Mouse (Mus musculus): ENCODE data around the gene Kcnj10. TPM values are rescaled to one million over a fixed set of nuclear protein-coding genes. Genes with fewer than 3 reads are reported as not detected.

Kcnj10 gene
- polyA plus RNA-seq, 1 experiment = not detected

DNA sequence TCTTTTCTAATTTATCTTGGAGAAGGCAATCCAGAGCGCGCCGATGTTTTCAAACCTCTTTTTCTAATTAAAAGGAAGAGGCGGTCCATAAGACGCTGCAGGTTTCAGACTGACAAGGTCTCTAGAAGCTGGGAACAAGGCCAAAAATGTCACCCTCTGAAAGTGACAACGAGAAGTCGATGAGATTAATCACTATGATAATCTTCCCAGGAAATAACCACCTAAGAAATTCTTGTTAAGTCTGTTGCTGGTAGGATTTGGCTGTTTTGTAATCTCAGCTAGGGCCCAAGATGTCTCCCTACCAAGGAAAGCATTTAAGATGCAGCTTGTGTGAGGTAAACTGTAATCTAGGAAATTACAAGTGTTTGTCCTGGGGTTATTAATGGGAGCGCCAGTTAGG, 52.7 kb downstream of the Kcnj10 start:
- no peaks in the 10 kb centered on the region for H3K36me3 ChIP-seq (ENCODE audit: control insufficient read depth, insufficient read depth)
- H3K4me3 ChIP-seq = no peak overlapping the region
- TF ChIP-seq MAX (IDR thresholded peaks at IDR 0.05; ENCODE audit: low read depth) (no peak), CEBPB (IDR thresholded peaks at IDR 0.05; ENCODE audit: insufficient read depth, poor library complexity, severe bottlenecking) (no peak), TCF12 (IDR thresholded peaks at IDR 0.05; ENCODE audit: insufficient read depth, poor library complexity, severe bottlenecking) (no peak), MYOD1 (IDR thresholded peaks at IDR 0.05; ENCODE audit: control insufficient read depth in 1 of 3, insufficient read length in 2 of 3, low read depth in 2 of 3) (no peak), MYOG (IDR thresholded peaks at IDR 0.05; ENCODE audit: control insufficient read depth in 1 of 3, insufficient read depth in 1 of 3, insufficient read length in 2 of 3, low read depth in 2 of 3) (no peak)
- no peaks in the 10 kb centered on the region for H3K79me2 ChIP-seq (ENCODE audit: control insufficient read depth, insufficient read depth)
- no peak overlapping the region for H3ac ChIP-seq (ENCODE audit: control insufficient read depth, insufficient read length)
- H3K4me2 ChIP-seq (ENCODE audit: low read depth) = no peak overlapping the region
- no peaks in the 10 kb centered on the region for H3K27me3 ChIP-seq (ENCODE audit: control insufficient read depth, insufficient read depth, insufficient read length)

DNA sequence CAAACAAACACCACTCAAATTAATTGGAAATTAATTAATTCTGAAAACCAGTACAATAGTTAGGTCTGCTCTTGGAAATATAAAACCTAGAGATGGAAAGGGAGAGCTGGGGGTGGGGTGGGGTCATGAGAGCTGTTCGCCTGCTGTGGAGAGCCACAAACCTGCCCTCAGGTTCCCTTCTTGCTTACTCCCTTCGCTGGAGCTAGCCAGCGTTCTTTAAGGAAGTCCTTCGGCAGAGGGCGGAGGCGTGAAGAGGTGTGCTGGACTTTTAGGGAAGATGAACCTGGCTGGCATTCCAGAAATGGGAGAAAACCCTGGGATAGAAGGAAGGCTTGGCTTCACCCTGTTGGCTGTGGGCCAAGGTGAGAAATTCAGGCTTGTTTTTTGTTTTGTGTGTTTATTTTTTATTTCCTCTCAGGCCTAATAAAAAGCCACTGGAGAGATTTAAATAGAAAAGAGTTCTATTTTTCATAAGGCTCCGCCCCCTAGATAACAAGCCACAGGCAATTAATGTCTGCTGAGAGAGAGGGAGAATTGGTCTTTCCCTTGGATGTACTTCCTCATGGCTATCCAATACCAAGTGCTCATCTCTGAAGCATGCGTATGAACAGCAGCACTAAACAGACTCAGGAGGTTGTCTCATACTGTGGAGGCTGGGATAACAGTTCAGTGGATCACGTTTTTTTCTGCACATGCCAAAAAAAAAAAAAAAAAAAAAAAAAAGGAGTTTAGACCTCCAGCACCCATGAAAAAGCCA, 56.2 kb downstream of the Kcnj10 start:
- peak overlapping the region; percentile 12 for H3K4me2 ChIP-seq (ENCODE audit: low read depth)
- no peaks in the 10 kb centered on the region for H3K36me3 ChIP-seq (ENCODE audit: control insufficient read depth, insufficient read depth)
- H3K4me3 ChIP-seq = no peak overlapping the region
- no peaks in the 10 kb centered on the region for H3K79me2 ChIP-seq (ENCODE audit: control insufficient read depth, insufficient read depth)
- TF ChIP-seq REST (IDR thresholded peaks at IDR 0.05; ENCODE audit: insufficient read depth, insufficient read length) = no peak
- no peak for TF ChIP-seq MYOD1 (IDR thresholded peaks at IDR 0.05; ENCODE audit: control insufficient read depth in 1 of 3, insufficient read length in 2 of 3, low read depth in 2 of 3)
- no peak for TF ChIP-seq SRF (IDR thresholded peaks at IDR 0.05; ENCODE audit: control insufficient read depth, insufficient read length, low read depth)
- no peak for TF ChIP-seq MAX (IDR thresholded peaks at IDR 0.05; ENCODE audit: low read depth)
- H3ac ChIP-seq (ENCODE audit: control insufficient read depth, insufficient read length) = no peak overlapping the region
- H3K27me3 ChIP-seq (ENCODE audit: control insufficient read depth, insufficient read depth, insufficient read length) = no peaks in the 10 kb centered on the region

DNA sequence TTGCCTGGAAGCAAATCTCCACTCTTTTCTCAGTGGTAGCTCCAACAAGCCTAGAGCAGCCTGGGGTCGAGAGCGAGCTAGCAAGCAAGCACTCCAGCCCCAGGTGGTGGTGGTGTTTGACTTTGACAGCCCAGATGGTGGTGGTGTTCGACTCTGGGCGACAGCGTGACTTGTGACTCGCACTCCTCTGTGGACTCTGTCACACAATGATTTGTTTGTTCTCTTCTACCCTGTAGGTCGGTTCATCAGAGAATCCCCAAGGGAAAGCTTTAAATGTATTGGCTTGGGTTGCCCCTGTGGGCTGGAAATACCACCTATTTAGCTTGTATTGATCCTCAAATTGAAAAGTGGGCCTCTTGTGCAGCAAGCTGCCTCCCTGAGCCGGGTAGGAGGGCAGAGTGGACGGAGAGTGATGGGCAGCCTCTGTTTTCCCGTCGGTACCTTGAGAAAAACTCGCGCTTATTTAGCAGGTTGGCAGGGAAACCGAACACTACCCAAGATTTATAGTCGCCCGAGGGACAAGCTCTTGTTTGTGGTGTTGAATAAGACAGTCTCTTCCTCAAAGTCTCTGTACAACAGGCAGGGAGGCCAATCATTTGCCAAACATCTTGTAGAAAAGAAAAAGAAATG, 65.2 kb downstream of the Kcnj10 start:
- Histone ChIP-seq H3K36me3 (ENCODE audit: control insufficient read depth, insufficient read depth) (no peaks in the 10 kb centered on the region), H3ac (ENCODE audit: control insufficient read depth, insufficient read length) (no peak overlapping the region), H3K79me2 (ENCODE audit: control insufficient read depth, insufficient read depth) (no peaks in the 10 kb centered on the region), H3K4me2 (ENCODE audit: low read depth) (peak overlapping the region; percentile 12), H3K4me3 (no peak overlapping the region), H3K27me3 (ENCODE audit: control insufficient read depth, insufficient read depth, insufficient read length) (no peaks in the 10 kb centered on the region)
- TF ChIP-seq TCF12 (IDR thresholded peaks at IDR 0.05; ENCODE audit: insufficient read depth, poor library complexity, severe bottlenecking) (no peak), MAX (IDR thresholded peaks at IDR 0.05; ENCODE audit: low read depth) (no peak), MYOD1 (IDR thresholded peaks at IDR 0.05; ENCODE audit: control insufficient read depth in 1 of 3, insufficient read length in 2 of 3, low read depth in 2 of 3) (no peak), REST (IDR thresholded peaks at IDR 0.05; ENCODE audit: insufficient read depth, insufficient read length) (no peak), SRF (IDR thresholded peaks at IDR 0.05; ENCODE audit: control insufficient read depth, insufficient read length, low read depth) (no peak), POLR2AphosphoS2 (IDR thresholded peaks at IDR 0.05; ENCODE audit: insufficient read length, low read depth) (no peak), TCF3 (IDR thresholded peaks at IDR 0.05; ENCODE audit: insufficient read length, low read depth) (no peak), CEBPB (IDR thresholded peaks at IDR 0.05; ENCODE audit: insufficient read depth, poor library complexity, severe bottlenecking) (no peak), USF1 (IDR thresholded peaks at IDR 0.05; ENCODE audit: low read depth) (no peak), POLR2A (IDR thresholded peaks at IDR 0.05; ENCODE audit: insufficient read length, low read depth) (no peak), E2F4 (IDR thresholded peaks at IDR 0.05; ENCODE audit: insufficient read depth) (no peak)

DNA sequence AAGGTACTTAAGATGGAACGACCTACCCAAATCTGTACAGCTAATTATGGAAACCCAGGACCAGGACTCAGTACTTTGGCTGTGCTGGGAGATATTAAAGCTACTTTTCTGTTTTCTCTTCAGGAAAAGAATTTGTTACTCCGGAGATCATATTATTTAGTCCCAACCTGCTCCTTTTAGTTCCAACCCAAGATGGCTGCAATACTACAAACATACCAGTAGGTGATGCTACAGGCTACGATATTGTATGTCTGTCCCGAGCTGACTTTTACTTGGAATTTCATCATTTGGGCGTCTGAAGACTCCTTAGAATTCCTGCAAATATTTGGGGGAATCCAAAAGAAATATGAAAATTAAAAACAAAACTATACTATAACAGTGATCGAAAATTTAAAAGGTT, 68.0 kb downstream of the Kcnj10 start:
- Histone ChIP-seq H3K4me2 (ENCODE audit: low read depth) (peak overlapping the region; percentile 72), H3K36me3 (ENCODE audit: control insufficient read depth, insufficient read depth) (no peaks in the 10 kb centered on the region), H3K4me3 (no peak overlapping the region), H3K79me2 (ENCODE audit: control insufficient read depth, insufficient read depth) (no peaks in the 10 kb centered on the region), H3K27me3 (ENCODE audit: control insufficient read depth, insufficient read depth, insufficient read length) (no peaks in the 10 kb centered on the region), H3ac (ENCODE audit: control insufficient read depth, insufficient read length) (no peak overlapping the region)
- TF ChIP-seq MAX (IDR thresholded peaks at IDR 0.05; ENCODE audit: low read depth) = no peak
- TF ChIP-seq CEBPB (IDR thresholded peaks at IDR 0.05; ENCODE audit: insufficient read depth, poor library complexity, severe bottlenecking) = peak; percentile 86
- TF ChIP-seq POLR2AphosphoS2 (IDR thresholded peaks at IDR 0.05; ENCODE audit: insufficient read length, low read depth) = no peak
- no peak for TF ChIP-seq REST (IDR thresholded peaks at IDR 0.05; ENCODE audit: insufficient read depth, insufficient read length)

DNA sequence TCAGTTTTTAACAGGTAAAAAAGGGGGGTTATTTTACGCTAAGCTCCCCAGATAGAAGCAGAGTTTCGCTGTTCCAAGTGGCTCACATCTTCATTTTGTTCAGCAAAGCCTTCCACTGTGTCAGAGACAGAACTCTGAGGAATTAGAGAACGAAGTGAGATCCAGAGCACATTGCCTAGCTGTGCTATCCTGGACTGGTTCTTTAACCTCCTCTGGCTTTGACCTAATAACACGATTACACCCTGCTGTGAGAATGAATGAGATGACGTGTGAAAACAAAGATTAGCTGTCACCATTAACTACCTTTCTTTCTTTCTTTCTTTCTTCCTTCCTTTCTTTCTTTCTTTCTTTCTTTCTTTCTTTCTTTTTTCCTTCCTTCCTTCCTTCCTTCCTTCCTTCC, 68.4 kb downstream of the Kcnj10 start:
- H3K4me2 ChIP-seq (ENCODE audit: low read depth) = peak overlapping the region; percentile 64
- no peaks in the 10 kb centered on the region for H3K27me3 ChIP-seq (ENCODE audit: control insufficient read depth, insufficient read depth, insufficient read length)
- H3K4me3 ChIP-seq = no peak overlapping the region
- TF ChIP-seq E2F4 (IDR thresholded peaks at IDR 0.05; ENCODE audit: insufficient read depth) (no peak), TCF3 (IDR thresholded peaks at IDR 0.05; ENCODE audit: insufficient read length, low read depth) (no peak), MYOD1 (IDR thresholded peaks at IDR 0.05; ENCODE audit: control insufficient read depth in 1 of 3, insufficient read length in 2 of 3, low read depth in 2 of 3) (no peak), POLR2AphosphoS2 (IDR thresholded peaks at IDR 0.05; ENCODE audit: insufficient read length, low read depth) (no peak), MYOG (IDR thresholded peaks at IDR 0.05; ENCODE audit: control insufficient read depth in 1 of 3, insufficient read depth in 1 of 3, insufficient read length in 2 of 3, low read depth in 2 of 3) (no peak), MAX (IDR thresholded peaks at IDR 0.05; ENCODE audit: low read depth) (no peak), CEBPB (IDR thresholded peaks at IDR 0.05; ENCODE audit: insufficient read depth, poor library complexity, severe bottlenecking) (no peak), SRF (IDR thresholded peaks at IDR 0.05; ENCODE audit: control insufficient read depth, insufficient read length, low read depth) (no peak), TCF12 (IDR thresholded peaks at IDR 0.05; ENCODE audit: insufficient read depth, poor library complexity, severe bottlenecking) (no peak), REST (IDR thresholded peaks at IDR 0.05; ENCODE audit: insufficient read depth, insufficient read length) (no peak)
- no peak overlapping the region for H3ac ChIP-seq (ENCODE audit: control insufficient read depth, insufficient read length)
- no peaks in the 10 kb centered on the region for H3K79me2 ChIP-seq (ENCODE audit: control insufficient read depth, insufficient read depth)
- H3K36me3 ChIP-seq (ENCODE audit: control insufficient read depth, insufficient read depth) = no peaks in the 10 kb centered on the region

Data from myocyte (in vitro differentiated cells).